Mouse (Mus musculus) hindbrain, embryonic 16.5 days (tissue): ENCODE data around the gene Plekho2. TPM values are rescaled to one million over a fixed set of nuclear protein-coding genes. Genes with fewer than 3 reads are reported as not detected.

Experiments used
- ATAC-seq: fragments of 200-750 bp; cut with Nextera tagmentation; 2 replicates; pipeline ENCODE4 v1.8.0; 2017; ENCODE audit warnings: moderate TSS enrichment, moderate library complexity
- H3K27ac ChIP-seq: fragments of 300-500 bp; sonication (generic); 2 replicates; pipeline ENCODE4 v1.5.1; 2014; ENCODE audit warnings: low read depth, mild to moderate bottlenecking, control low read depth, low read length, moderate library complexity
- H3K27me3 ChIP-seq: fragments of 300-500 bp; sonication (generic); replicated peaks from 2 replicates; pipeline ENCODE4 v1.6.1; 2014; ENCODE audit warnings: low read length; ENCODE audit not compliant: control insufficient read depth, insufficient read depth
- H3K36me3 ChIP-seq: fragments of 300-500 bp; sonication (generic); 2 replicates; pipeline ENCODE4 v1.6.1; 2014; ENCODE audit warnings: mild to moderate bottlenecking, low read length, moderate library complexity, mixed read lengths; ENCODE audit not compliant: control insufficient read depth, insufficient read depth
- H3K4me1 ChIP-seq: fragments of 300-500 bp; sonication (generic); 2 replicates; pipeline ENCODE4 v1.6.1; 2014; ENCODE audit warnings: low read depth, low read length; ENCODE audit not compliant: control insufficient read depth, insufficient read depth
- H3K4me2 ChIP-seq: fragments of 300-500 bp; sonication (generic); 2 replicates; pipeline ENCODE4 v1.6.1; 2014; ENCODE audit warnings: mild to moderate bottlenecking, low read length, control low read depth, moderate library complexity
- H3K4me3 ChIP-seq: fragments of 300-500 bp; sonication (generic); 2 replicates; pipeline ENCODE4 v1.5.1; 2014; ENCODE audit warnings: mild to moderate bottlenecking, low read length, control low read depth, moderate library complexity
- H3K9ac ChIP-seq: fragments of 300-500 bp; sonication (generic); 2 replicates; pipeline ENCODE4 v1.6.1; 2014; ENCODE audit warnings: low read depth, mild to moderate bottlenecking, control low read depth, low read length, moderate library complexity
- H3K9me3 ChIP-seq: fragments of 300-500 bp; sonication (generic); 2 replicates; pipeline ENCODE4 v1.6.1; 2014; ENCODE audit warnings: mild to moderate bottlenecking, low read length, moderate library complexity; ENCODE audit not compliant: control insufficient read depth
- WGBS: fragments of 180-500 bp; shearing (Covaris S2); extraction: QIAGEN DNeasy Blood & Tissue Kit; methylation state at CpG from one replicate; pipeline ENCODE4 v1.1.7; 2014; 5-methylcytosine and 5-hydroxymethylcytosine counted together
- polyA plus RNA-seq: library from polyadenylated mRNA; unstranded; fragments of >200 nt; fragmentation: Nextera tagmentation; extraction: Ambion mirVana; gene quantifications from 2 replicates; pipeline ENCODE4 v1.2.1, GENCODE M21; 2015

The Plekho2 gene
- polyA plus RNA-seq, 1 experiment from 2014 or later, result 7.1 TPM

- Histone ChIP-seq H3K27me3 (no peaks in the 10 kb centered on the region), H3K4me1 (no peaks in the 10 kb centered on the region; the same call in 1 of the 2 replicates), H3K4me3 (no peak overlapping the region), H3K9ac (no peak overlapping the region), H3K36me3 (no peaks in the 10 kb centered on the region), H3K27ac (no peak overlapping the region), H3K4me2 (no peak overlapping the region), H3K9me3 (no peaks in the 10 kb centered on the region)
- 43% methylated on average over 2 of the region's 2 CpGs for WGBS
- no peak for ATAC-seq
These were observed 27.3 kb upstream of the Plekho2 start for GRCm38 (mm10) chr9:65607120-65607519.

GRCm38 (mm10) chr9:65606321-65607109 lies 26.7 kb upstream of the Plekho2 start:
- Histone ChIP-seq H3K27me3 (no peaks in the 10 kb centered on the region), H3K9me3 (no peaks in the 10 kb centered on the region), H3K36me3 (no peaks in the 10 kb centered on the region), H3K9ac (no peak overlapping the region), H3K4me1 (no peaks in the 10 kb centered on the region; the same call in 1 of the 2 replicates), H3K4me2 (no peak overlapping the region), H3K4me3 (no peak overlapping the region), H3K27ac (no peak overlapping the region)
- no peak for ATAC-seq
- 39% methylated on average over 9 of the region's 9 CpGs for WGBS

- Histone ChIP-seq H3K27ac (no peak overlapping the region), H3K9ac (peak overlapping the region; percentile 43), H3K4me1 (no peaks in the 10 kb centered on the region; the same call in 1 of the 2 replicates), H3K4me3 (peak overlapping the region; percentile 28), H3K36me3 (no peaks in the 10 kb centered on the region), H3K27me3 (no peaks in the 10 kb centered on the region), H3K9me3 (no peaks in the 10 kb centered on the region), H3K4me2 (peak overlapping the region; percentile 58)
- WGBS, result 5% methylated on average over 9 of the region's 9 CpGs
- ATAC-seq, result peak; percentile 79
These were observed 25.8 kb upstream of the Plekho2 start for GRCm38 (mm10) chr9:65605471-65606136.

GRCm38 (mm10) chr9:65603401-65604102 lies 23.7 kb upstream of the Plekho2 start:
- no peaks in the 10 kb centered on the region for H3K27me3 ChIP-seq
- no peaks in the 10 kb centered on the region; the same call in 1 of the 2 replicates for H3K4me1 ChIP-seq
- H3K4me2 ChIP-seq, result no peak overlapping the region
- H3K9me3 ChIP-seq, result no peaks in the 10 kb centered on the region
- H3K9ac ChIP-seq, result no peak overlapping the region
- H3K4me3 ChIP-seq, result no peak overlapping the region
- H3K27ac ChIP-seq, result no peak overlapping the region
- WGBS, result 54% methylated on average over 8 of the region's 8 CpGs
- ATAC-seq, result no peak
- H3K36me3 ChIP-seq, result no peaks in the 10 kb centered on the region

- ATAC-seq, result no peak
- H3K4me3 ChIP-seq, result no peak overlapping the region
- H3K27me3 ChIP-seq, result no peaks in the 10 kb centered on the region
- H3K36me3 ChIP-seq, result no peaks in the 10 kb centered on the region
- 71% methylated on average over 2 of the region's 2 CpGs for WGBS
- no peaks in the 10 kb centered on the region; the same call in 1 of the 2 replicates for H3K4me1 ChIP-seq
- H3K9me3 ChIP-seq, result no peaks in the 10 kb centered on the region
- no peak overlapping the region for H3K9ac ChIP-seq
- no peak overlapping the region for H3K4me2 ChIP-seq
- no peak overlapping the region for H3K27ac ChIP-seq
These were observed 21.1 kb upstream of the Plekho2 start for GRCm38 (mm10) chr9:65600951-65601350.

- H3K4me2 ChIP-seq, result peak overlapping the region; percentile 36
- no peak overlapping the region for H3K27ac ChIP-seq
- no peaks in the 10 kb centered on the region for H3K4me1 ChIP-seq
- no peaks in the 10 kb centered on the region for H3K36me3 ChIP-seq
- H3K9ac ChIP-seq, result no peak overlapping the region
- no peak for ATAC-seq
- H3K4me3 ChIP-seq, result no peak overlapping the region
- WGBS, result 50% methylated on average over 6 of the region's 11 CpGs
- H3K27me3 ChIP-seq, result no peaks in the 10 kb centered on the region
- H3K9me3 ChIP-seq, result no peaks in the 10 kb centered on the region
These were observed 19.0 kb upstream of the Plekho2 start for GRCm38 (mm10) chr9:65598765-65599249.

- no peaks in the 10 kb centered on the region for H3K9me3 ChIP-seq
- H3K4me2 ChIP-seq, result no peak overlapping the region
- peaks cover 6% of the 10 kb centered on the region; the same call in 1 of the 2 replicates for H3K4me1 ChIP-seq
- no peaks in the 10 kb centered on the region for H3K36me3 ChIP-seq
- no peak overlapping the region for H3K27ac ChIP-seq
- 82% methylated on average over 9 of the region's 9 CpGs for WGBS
- no peak for ATAC-seq
- H3K9ac ChIP-seq, result no peak overlapping the region
- no peak overlapping the region for H3K4me3 ChIP-seq
- no peaks in the 10 kb centered on the region for H3K27me3 ChIP-seq
These were observed 13.8 kb upstream of the Plekho2 start for GRCm38 (mm10) chr9:65593596-65593995.

GRCm38 (mm10) chr9:65592721-65593120 lies 12.9 kb upstream of the Plekho2 start:
- Histone ChIP-seq H3K4me2 (no peak overlapping the region), H3K27me3 (no peaks in the 10 kb centered on the region), H3K36me3 (no peaks in the 10 kb centered on the region), H3K4me1 (peaks cover 8% of the 10 kb centered on the region), H3K9me3 (no peaks in the 10 kb centered on the region), H3K9ac (no peak overlapping the region), H3K27ac (no peak overlapping the region), H3K4me3 (no peak overlapping the region)
- no peak for ATAC-seq
- WGBS, result 95% methylated on average over 3 of the region's 3 CpGs

GRCm38 (mm10) chr9:65589091-65589490 lies 9.3 kb upstream of the Plekho2 start:
- WGBS, result 88% methylated on average over 3 of the region's 3 CpGs
- H3K36me3 ChIP-seq, result no peaks in the 10 kb centered on the region
- no peak overlapping the region for H3K27ac ChIP-seq
- no peak overlapping the region for H3K4me3 ChIP-seq
- no peak overlapping the region for H3K9ac ChIP-seq
- no peaks in the 10 kb centered on the region for H3K27me3 ChIP-seq
- no peak for ATAC-seq
- peak overlapping the region; percentile 94 for H3K4me2 ChIP-seq
- no peaks in the 10 kb centered on the region for H3K9me3 ChIP-seq
- H3K4me1 ChIP-seq, result peaks cover 18% of the 10 kb centered on the region
